In genomic region chr4:40814359-40814758, GRCm38 (mm10) we compare ENCODE assay signal across 24 mouse cellular contexts. TPM values are rescaled to one million over a fixed set of nuclear protein-coding genes. Genes with fewer than 3 reads are reported as not detected.
A peak's percentile ranks its signal among the peaks of the same experiment; 100 is the strongest.
DNase-seq lines count a peak whose midpoint lies in the region; ATAC-seq and TF ChIP-seq lines count a peak whose summit lies in the region.
"Had no signal": no experiment of that assay in that cellular context is flagged by ENCODE, and none has a peak within 500 bp of the region (broad histone marks: within the 10 kb centered on the region; RNA-seq: fewer than 3 reads in every experiment).

No protein-coding gene starts in this region.

- no peak for ATAC-seq in kidney, embryonic 16.5 days (ENCODE audit: low FRiP score, low TSS enrichment)
- ATAC-seq: activated CD4-positive, CD25-positive, alpha-beta regulatory T cell, adult 4 months; forebrain, embryonic 13.5 days; forebrain, embryonic 16.5 days; hindbrain, embryonic 16.5 days had no signal

- peaks cover 18% of the 10 kb centered on the region for H3K4me1 ChIP-seq in kidney, embryonic 16.5 days (ENCODE audit: insufficient read depth, low read length)
- peaks cover 2% of the 10 kb centered on the region; the same call in 1 of the 2 replicates for H3K4me1 ChIP-seq in testis, adult 2 months (ENCODE audit: control insufficient read depth, insufficient read depth, low read length)
- H3K4me1 ChIP-seq: hindbrain, embryonic 13.5 days had no signal

- TF ChIP-seq CTCF in gastrocnemius, adult 2 months (IDR thresholded peaks at IDR 0.05), result no peak
- no peak for TF ChIP-seq CTCF in testis, adult 2 months (IDR thresholded peaks at IDR 0.05; ENCODE audit: control insufficient read depth, insufficient read depth, insufficient replicate concordance, low read depth, low read length)

- intact Hi-C loops in gastrocnemius, adult 2 months (cut with DNase I), result no loop called here

- no peaks in the 10 kb centered on the region for H3K9me3 ChIP-seq in kidney, embryonic 16.5 days (ENCODE audit: low read length)
- H3K9me3 ChIP-seq: forebrain, embryonic 10.5 days; forebrain, embryonic 13.5 days; heart, embryonic 12.5 days; heart, embryonic 15.5 days; hindbrain, embryonic 10.5 days; hindbrain, embryonic 13.5 days had no signal

- H3K4me2 ChIP-seq in kidney, embryonic 16.5 days (replicated peaks; ENCODE audit: low read depth, low read length), result no peak overlapping the region
- H3K4me2 ChIP-seq: forebrain, embryonic 13.5 days; heart, embryonic 12.5 days; heart, embryonic 15.5 days; hindbrain, embryonic 13.5 days had no signal

- TF ChIP-seq POLR2A in testis, adult 2 months (IDR thresholded peaks at IDR 0.05; ENCODE audit: control insufficient read depth, low read depth, low read length), result no peak

- 83% methylated on average over 6 of the region's 6 CpGs for WGBS in kidney, embryonic 16.5 days

- no peak for DNase-seq in gastrocnemius, adult 2 months
- DNase-seq in gastrocnemius, adult 18-20 months (ENCODE audit: low spot score), result no peak
- DNase-seq in kidney, adult 9 months, result peak; percentile 80
- no peak for DNase-seq in testis, postnatal 10 days (ENCODE audit: low spot score)
- DNase-seq: adrenal gland, adult 8-10 months; adrenal gland, postnatal 36 days; cerebellum, adult 18-20 months; cerebellum, adult 9-10 months; cerebellum, postnatal 14 days; gastrocnemius, postnatal 25 days; heart, adult 18-20 months; heart, postnatal 10 days; heart, postnatal 36 days had no signal

- H3K9ac ChIP-seq in kidney, embryonic 16.5 days (replicated peaks; ENCODE audit: low read length), result no peak overlapping the region
- H3K9ac ChIP-seq: forebrain, embryonic 13.5 days; heart, embryonic 12.5 days; heart, embryonic 15.5 days; hindbrain, embryonic 13.5 days had no signal

- H3K27ac ChIP-seq in gastrocnemius, adult 2 months, result peak overlapping the region; percentile 40
- H3K27ac ChIP-seq in kidney, embryonic 16.5 days (ENCODE audit: low read length), result no peak overlapping the region
- peak overlapping the region; percentile 55 for H3K27ac ChIP-seq in testis, adult 2 months (ENCODE audit: control insufficient read depth, insufficient read depth, low read depth, low read length)
- H3K27ac ChIP-seq: forebrain, embryonic 10.5 days; forebrain, embryonic 13.5 days; heart, embryonic 15.5 days; hindbrain, embryonic 10.5 days; hindbrain, embryonic 13.5 days had no signal

- no peak overlapping the region for H3K4me3 ChIP-seq in gastrocnemius, adult 2 months
- no peak overlapping the region for H3K4me3 ChIP-seq in kidney, embryonic 16.5 days (ENCODE audit: low read length)
- no peak overlapping the region for H3K4me3 ChIP-seq in testis, adult 2 months (ENCODE audit: control insufficient read depth, low read depth, low read length)
- H3K4me3 ChIP-seq: forebrain, embryonic 10.5 days; forebrain, embryonic 13.5 days; heart, embryonic 12.5 days; heart, embryonic 15.5 days; hindbrain, embryonic 10.5 days; hindbrain, embryonic 13.5 days had no signal

- no peaks in the 10 kb centered on the region for H3K27me3 ChIP-seq in kidney, embryonic 16.5 days (ENCODE audit: insufficient read depth, low read length)
- no peaks in the 10 kb centered on the region for H3K27me3 ChIP-seq in testis, adult 2 months (ENCODE audit: control insufficient read depth, insufficient read depth, low read length)
- H3K27me3 ChIP-seq: forebrain, embryonic 13.5 days; heart, embryonic 12.5 days; heart, embryonic 15.5 days; hindbrain, embryonic 13.5 days had no signal

- H3K36me3 ChIP-seq in kidney, embryonic 16.5 days (ENCODE audit: insufficient read depth, low read length), result peaks cover 24% of the 10 kb centered on the region
- H3K36me3 ChIP-seq in testis, adult 2 months (ENCODE audit: control insufficient read depth, insufficient read depth, low read length), result no peaks in the 10 kb centered on the region

RNA-seq across cellular contexts. Expression of gene B4galt1, which starts 39.4 kb away (rescaled TPM):
- total RNA-seq in gastrocnemius, adult 2 months (2021), result 10 to 100 TPM; 30.5 to 42.2 TPM
- total RNA-seq in gastrocnemius, adult 18-20 months (2021), result 10 to 100 TPM; 23.0 to 25.4 TPM
- 47.5 and 48.0 TPM in 2 replicates for polyA plus RNA-seq in kidney, embryonic 16.5 days (2015; fragmentation: Nextera tagmentation; extraction: Ambion mirVana)
- 9.7 and 10.3 TPM in 2 replicates for polyA plus RNA-seq in testis, adult 2 months (2012; rRNA removed)

RNA-seq across cellular contexts. Expression of gene Smu1, which starts 56.6 kb away (rescaled TPM):
- 10 to 100 TPM; 33.1 to 34.2 TPM for total RNA-seq in gastrocnemius, adult 2 months (2021)
- total RNA-seq in gastrocnemius, adult 18-20 months (2021), result 10 to 100 TPM; 29.4 to 29.7 TPM
- polyA plus RNA-seq in kidney, embryonic 16.5 days (2015; fragmentation: Nextera tagmentation; extraction: Ambion mirVana), result 170 and 176 TPM in 2 replicates
- polyA plus RNA-seq in testis, adult 2 months (2012; rRNA removed), result 20.1 and 23.7 TPM in 2 replicates
